Mouse (Mus musculus) neural tube, embryonic 12.5 days (tissue): ENCODE measurements around the gene Rbpj. TPM values are rescaled to one million over a fixed set of nuclear protein-coding genes. Genes with fewer than 3 reads are reported as not detected.

Experiments used
- ATAC-seq: fragments of 200-750 bp; cut with Nextera tagmentation; 2 replicates; pipeline ENCODE4 v1.8.0; 2017; ENCODE audit warnings: low read depth, mild to moderate bottlenecking, moderate TSS enrichment, moderate library complexity; ENCODE audit not compliant: low FRiP score
- H3K27ac ChIP-seq: fragments of 300-500 bp; sonication (generic); 2 replicates; pipeline ENCODE4 v1.5.1; 2016
- H3K27me3 ChIP-seq: fragments of 300-500 bp; sonication (generic); replicated peaks from 2 replicates; pipeline ENCODE4 v1.6.1; 2016; ENCODE audit warnings: mild to moderate bottlenecking
- H3K36me3 ChIP-seq: fragments of 300-500 bp; sonication (generic); 2 replicates; pipeline ENCODE4 v1.6.1; 2016; ENCODE audit warnings: mild to moderate bottlenecking
- H3K4me1 ChIP-seq: fragments of 300-500 bp; sonication (generic); 2 replicates; pipeline ENCODE4 v1.6.1; 2016
- H3K4me2 ChIP-seq: fragments of 300-500 bp; sonication (generic); replicated peaks from 2 replicates; pipeline ENCODE4 v1.6.1; 2016; ENCODE audit warnings: mild to moderate bottlenecking
- H3K4me3 ChIP-seq: fragments of 300-500 bp; sonication (generic); 2 replicates; pipeline ENCODE4 v1.5.1; 2016
- H3K9ac ChIP-seq: fragments of 300-500 bp; sonication (generic); 2 replicates; pipeline ENCODE4 v1.6.1; 2016; ENCODE audit warnings: mild to moderate bottlenecking
- H3K9me3 ChIP-seq: fragments of 300-500 bp; sonication (generic); 2 replicates; pipeline ENCODE4 v1.6.1; 2016; ENCODE audit warnings: mild to moderate bottlenecking
- WGBS: fragments of 180-500 bp; shearing (Covaris S2); methylation state at CpG from one replicate; pipeline ENCODE4 v1.1.7; 2016; 5-methylcytosine and 5-hydroxymethylcytosine counted together
- polyA plus RNA-seq: library from polyadenylated mRNA; unstranded; fragments of >200 nt; fragmentation: Nextera tagmentation; extraction: Ambion mirVana; gene quantifications from 2 replicates; pipeline ENCODE4 v1.2.1, GENCODE M21; 2016

Rbpj gene
- polyA plus RNA-seq, 1 experiment from 2014 or later: 62.8 TPM

DNA sequence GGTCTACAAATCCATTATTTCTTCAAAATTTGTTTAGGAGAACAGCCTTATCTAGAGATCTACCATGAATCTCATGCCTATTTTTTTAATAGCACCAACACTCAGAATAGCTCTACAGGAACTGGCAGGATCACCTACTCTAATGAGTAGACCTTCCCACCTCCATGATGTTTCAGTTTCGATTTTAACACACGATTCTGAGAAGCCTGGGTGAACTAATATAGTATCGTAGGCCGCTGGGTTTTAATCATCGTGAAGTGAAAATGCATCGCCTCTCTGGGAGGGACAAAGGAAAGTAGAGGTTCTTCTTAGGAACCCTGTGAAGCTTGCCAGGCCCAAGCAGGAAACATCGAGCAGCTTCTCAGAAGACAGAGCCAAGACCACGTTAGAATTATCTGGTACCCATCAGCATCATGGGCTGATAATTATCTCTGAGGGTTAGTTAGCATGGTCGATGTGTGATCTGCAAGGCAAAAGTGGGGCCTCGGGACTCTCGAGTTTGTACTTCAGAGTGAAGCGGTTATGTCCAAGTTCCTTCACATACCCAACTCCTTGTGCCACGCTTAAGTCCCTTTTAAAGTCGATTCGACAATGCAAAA is 100.6 kb downstream of the Rbpj start:
- no peak overlapping the region for H3K27ac ChIP-seq
- H3K27me3 ChIP-seq: no peaks in the 10 kb centered on the region
- 91% methylated on average over 15 of the region's 15 CpGs for WGBS
- H3K4me1 ChIP-seq: no peaks in the 10 kb centered on the region
- H3K4me3 ChIP-seq: no peak overlapping the region
- H3K9me3 ChIP-seq: no peaks in the 10 kb centered on the region
- no peak for ATAC-seq
- no peak overlapping the region for H3K4me2 ChIP-seq
- H3K9ac ChIP-seq: no peak overlapping the region
- H3K36me3 ChIP-seq: no peaks in the 10 kb centered on the region

GRCm38 (mm10) chr5:53572496-53572895 is 106.5 kb downstream of the Rbpj start:
- Histone ChIP-seq H3K9me3 (no peaks in the 10 kb centered on the region), H3K4me1 (no peaks in the 10 kb centered on the region), H3K4me3 (no peak overlapping the region), H3K4me2 (no peak overlapping the region), H3K9ac (no peak overlapping the region), H3K27me3 (no peaks in the 10 kb centered on the region), H3K27ac (no peak overlapping the region), H3K36me3 (no peaks in the 10 kb centered on the region)
- 87% methylated on average over 5 of the region's 5 CpGs for WGBS
- no peak for ATAC-seq

DNA sequence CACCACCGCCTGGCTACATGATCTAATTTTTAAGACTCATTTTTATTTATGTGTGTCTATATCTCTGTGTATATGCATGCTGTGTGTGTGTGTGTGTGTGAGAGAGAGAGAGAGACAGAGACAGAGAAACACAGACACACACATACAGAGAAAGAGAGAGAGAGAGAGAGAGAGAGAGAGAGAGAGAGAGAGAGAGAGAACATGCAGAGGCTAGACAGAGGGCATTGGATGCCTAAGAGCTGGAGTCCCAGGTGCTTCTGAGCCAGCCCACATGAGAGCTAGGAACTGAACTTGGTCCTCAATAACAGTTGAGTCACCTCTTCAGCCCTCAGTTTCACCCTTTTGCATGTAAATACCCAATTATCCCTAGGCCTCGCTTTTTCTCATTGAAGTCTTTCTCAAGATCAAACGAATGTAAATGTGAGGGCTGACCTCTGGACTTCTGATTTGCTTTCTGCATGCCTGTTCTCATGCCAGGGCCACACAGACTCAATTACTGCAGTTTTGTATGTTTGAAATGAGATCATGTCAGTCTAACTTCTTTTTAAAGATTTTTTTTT is 109.0 kb downstream of the Rbpj start:
- WGBS: 50% methylated on average over 3 of the region's 3 CpGs
- Histone ChIP-seq H3K4me2 (no peak overlapping the region), H3K4me3 (no peak overlapping the region), H3K27ac (no peak overlapping the region), H3K9ac (no peak overlapping the region), H3K9me3 (no peaks in the 10 kb centered on the region), H3K36me3 (no peaks in the 10 kb centered on the region), H3K27me3 (no peaks in the 10 kb centered on the region), H3K4me1 (no peaks in the 10 kb centered on the region)
- ATAC-seq: no peak

GRCm38 (mm10) chr5:53577272-53577889 is 111.4 kb downstream of the Rbpj start:
- WGBS: 83% methylated on average over 10 of the region's 10 CpGs
- H3K4me2 ChIP-seq: no peak overlapping the region
- no peaks in the 10 kb centered on the region for H3K9me3 ChIP-seq
- H3K36me3 ChIP-seq: no peaks in the 10 kb centered on the region
- H3K27me3 ChIP-seq: no peaks in the 10 kb centered on the region
- H3K9ac ChIP-seq: no peak overlapping the region
- no peak overlapping the region for H3K27ac ChIP-seq
- H3K4me3 ChIP-seq: no peak overlapping the region
- no peak for ATAC-seq
- no peaks in the 10 kb centered on the region for H3K4me1 ChIP-seq

DNA sequence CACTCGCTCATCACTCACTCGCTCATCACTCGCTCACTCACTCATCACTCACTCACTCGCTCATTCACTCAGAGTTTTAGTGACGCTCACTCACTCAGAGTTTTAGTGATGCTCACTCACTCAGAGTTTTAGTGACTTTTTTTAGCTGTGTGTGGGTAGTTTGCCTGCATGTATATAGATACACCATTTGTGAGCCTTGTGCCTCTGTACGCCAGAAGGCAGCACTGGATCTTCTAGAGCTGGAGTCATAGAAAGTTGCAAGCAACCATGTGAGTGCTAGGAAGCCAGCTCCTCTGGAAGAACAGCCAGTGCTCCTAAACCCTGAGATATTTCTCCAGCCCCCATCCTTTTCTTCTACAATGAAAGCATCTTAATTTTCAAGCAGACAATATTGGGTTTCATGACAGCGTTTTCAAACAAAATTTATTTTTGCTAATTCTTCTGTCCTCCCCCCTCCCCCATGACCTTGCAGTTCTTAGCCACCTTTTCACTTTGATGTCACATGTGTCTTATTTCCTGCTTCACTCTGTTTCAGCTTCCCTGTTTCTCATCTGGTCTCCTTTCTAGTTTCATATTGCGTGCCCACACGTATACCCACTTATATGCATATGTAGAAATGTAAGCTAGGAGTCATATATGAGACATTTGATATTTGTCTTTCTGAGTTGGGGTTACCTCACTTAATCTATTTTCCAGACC is 118.3 kb downstream of the Rbpj start:
- no peaks in the 10 kb centered on the region for H3K36me3 ChIP-seq
- no peaks in the 10 kb centered on the region for H3K9me3 ChIP-seq
- H3K4me2 ChIP-seq: no peak overlapping the region
- no peak overlapping the region for H3K4me3 ChIP-seq
- no peaks in the 10 kb centered on the region; the same call in 1 of the 2 replicates for H3K4me1 ChIP-seq
- H3K27ac ChIP-seq: no peak overlapping the region
- 95% methylated on average over 9 of the region's 9 CpGs for WGBS
- no peak for ATAC-seq
- no peak overlapping the region for H3K9ac ChIP-seq
- H3K27me3 ChIP-seq: no peaks in the 10 kb centered on the region

- Histone ChIP-seq H3K9ac (peak overlapping the region; percentile 97), H3K36me3 (no peaks in the 10 kb centered on the region), H3K4me2 (peak overlapping the region; percentile 88), H3K4me3 (peak overlapping the region; percentile 89), H3K4me1 (peaks cover 15% of the 10 kb centered on the region), H3K9me3 (no peaks in the 10 kb centered on the region), H3K27ac (peak overlapping the region; percentile 82), H3K27me3 (no peaks in the 10 kb centered on the region)
- WGBS: 2% methylated on average over 24 of the region's 34 CpGs
- ATAC-seq: peak; percentile 25
Measured at GRCm38 (mm10) chr5:53588421-53589171, 122.6 kb downstream of the Rbpj start.

- WGBS: under 1% methylated on average over 72 of the region's 72 CpGs
Measured at GRCm38 (mm10) chr5:53589172-53589960, 123.4 kb downstream of the Rbpj start.

GRCm38 (mm10) chr5:53590179-53590765 is 124.3 kb downstream of the Rbpj start:
- H3K4me2 ChIP-seq: peak overlapping the region; percentile 88
- H3K4me1 ChIP-seq: peaks cover 22% of the 10 kb centered on the region
- no peaks in the 10 kb centered on the region for H3K9me3 ChIP-seq
- H3K4me3 ChIP-seq: peak overlapping the region; percentile 89
- peak overlapping the region; percentile 96 for H3K27ac ChIP-seq
- under 1% methylated on average over 59 of the region's 59 CpGs for WGBS
- no peaks in the 10 kb centered on the region for H3K27me3 ChIP-seq
- peak; percentile 92 for ATAC-seq
- peak overlapping the region; percentile 97 for H3K9ac ChIP-seq
- H3K36me3 ChIP-seq: no peaks in the 10 kb centered on the region

More at GRCm38 (mm10) chr5:53589172-53589960, 123.4 kb downstream of the Rbpj start:
- ATAC-seq: peak; percentile 84
- Histone ChIP-seq H3K4me2 (peak overlapping the region; percentile 88), H3K27me3 (no peaks in the 10 kb centered on the region), H3K4me1 (peaks cover 20% of the 10 kb centered on the region), H3K27ac (peak overlapping the region; percentile 96), H3K36me3 (no peaks in the 10 kb centered on the region), H3K9me3 (no peaks in the 10 kb centered on the region), H3K4me3 (peak overlapping the region; percentile 89), H3K9ac (peak overlapping the region; percentile 97)

GRCm38 (mm10) chr5:53590875-53591682 is 125.1 kb downstream of the Rbpj start:
- H3K9ac ChIP-seq: peak overlapping the region; percentile 97
- under 1% methylated on average over 64 of the region's 67 CpGs for WGBS
- H3K36me3 ChIP-seq: no peaks in the 10 kb centered on the region
- H3K4me1 ChIP-seq: peaks cover 28% of the 10 kb centered on the region
- peak overlapping the region; percentile 89 for H3K4me3 ChIP-seq
- peak overlapping the region; percentile 75 for H3K4me2 ChIP-seq
- no peaks in the 10 kb centered on the region for H3K9me3 ChIP-seq
- H3K27me3 ChIP-seq: no peaks in the 10 kb centered on the region
- H3K27ac ChIP-seq: peak overlapping the region; percentile 96
- ATAC-seq: peak; percentile 17

DNA sequence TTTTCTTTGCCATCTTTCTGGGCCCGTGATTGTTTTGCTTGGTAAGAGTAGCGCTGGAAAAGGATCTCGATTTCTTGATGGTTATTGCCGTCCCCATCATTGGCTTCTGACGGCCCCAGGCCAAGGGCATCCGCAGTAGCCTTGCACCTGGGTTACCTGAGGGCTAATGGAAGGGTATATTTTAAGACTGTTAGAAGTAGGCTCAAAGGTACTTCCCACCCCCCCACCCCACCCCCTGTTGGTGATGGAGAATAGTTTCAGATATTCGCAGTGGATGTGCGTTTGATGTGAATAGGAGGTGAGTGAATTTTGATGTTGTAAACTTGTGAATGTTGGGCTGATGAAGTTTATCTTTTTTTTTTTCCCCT is 125.7 kb downstream of the Rbpj start:
- H3K4me3 ChIP-seq: peak overlapping the region; percentile 89
- peak overlapping the region; percentile 96; the same call in 1 of the 2 replicates for H3K27ac ChIP-seq
- peaks cover 29% of the 10 kb centered on the region for H3K4me1 ChIP-seq
- peak overlapping the region; percentile 97 for H3K9ac ChIP-seq
- H3K4me2 ChIP-seq: peak overlapping the region; percentile 75
- ATAC-seq: no peak
- no peaks in the 10 kb centered on the region for H3K36me3 ChIP-seq
- 0% methylated on average over 8 of the region's 8 CpGs for WGBS
- no peaks in the 10 kb centered on the region for H3K9me3 ChIP-seq
- no peaks in the 10 kb centered on the region for H3K27me3 ChIP-seq
